Mouse (Mus musculus) bone marrow, adult 2 months (tissue): ENCODE measurements at regions not wholly inside any gene's neighbourhood (a gene's known extent, or its start where the extent isn't known, plus 50 kb on each side); places are given as distances from the start of the nearest gene placed in this dataset.

Experiments used
- CTCF ChIP-seq: fragments of 200-500 bp; IDR thresholded peaks from 2 replicates; pipeline ENCODE4 v1.5.1; 2011; ENCODE audit warnings: low read length, control low read depth; ENCODE audit not compliant: control insufficient read depth, insufficient read depth
- POLR2A ChIP-seq: fragments of 200-500 bp; IDR thresholded peaks from 2 replicates; pipeline ENCODE4 v1.6.1; 2011; ENCODE audit warnings: low read depth, mild to moderate bottlenecking, control low read depth, low read length, borderline replicate concordance; ENCODE audit not compliant: control insufficient read depth

DNA sequence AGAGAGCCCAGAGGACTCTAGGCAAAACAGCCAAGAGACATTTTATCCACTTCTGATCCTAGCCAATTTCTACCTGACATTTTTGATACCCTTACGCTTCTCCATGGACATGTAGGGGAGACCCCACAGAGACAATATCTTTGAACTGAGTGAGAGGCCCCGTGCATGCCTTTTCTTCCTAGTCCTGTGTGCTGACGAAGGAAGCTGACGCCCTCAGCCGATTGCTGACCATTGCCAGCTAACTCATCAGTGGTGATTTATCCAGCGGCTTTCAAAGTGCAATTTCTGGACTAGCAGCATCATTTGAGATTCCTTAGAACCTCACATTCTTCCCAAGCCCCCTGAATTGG, 102.5 kb upstream of the Cwc22 start:
- no peak for TF ChIP-seq POLR2A
- no peak for TF ChIP-seq CTCF
